Mouse (Mus musculus): ENCODE results near the gene Kcnk15. TPM values are rescaled to one million over a fixed set of nuclear protein-coding genes. Genes with fewer than 3 reads are reported as not detected.

Gene Kcnk15
- total and polyA plus RNA-seq, 3 experiments, result not detected

DNA sequence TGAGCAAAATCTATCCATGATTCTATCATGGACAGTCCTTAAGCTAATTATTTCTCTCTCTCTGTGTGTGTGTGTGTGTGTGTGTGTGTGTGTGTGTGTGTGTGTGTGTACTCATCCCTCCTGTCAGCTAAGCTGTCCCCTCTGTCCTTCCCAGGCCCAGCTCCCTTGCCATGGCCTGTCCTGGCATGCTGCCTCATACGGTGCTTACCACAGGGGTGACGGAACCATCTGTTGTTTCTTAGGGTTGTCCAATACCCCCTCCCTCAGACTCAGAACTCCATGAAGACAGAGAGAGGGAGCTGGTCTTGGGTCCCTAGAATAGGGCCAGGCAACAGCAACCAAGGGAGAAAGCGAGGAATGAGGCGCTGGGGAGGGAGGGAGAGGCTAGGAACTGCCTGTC lies 50.9 kb downstream of the Kcnk15 start:
- no peak overlapping the region for H3K27ac ChIP-seq (ENCODE audit: control insufficient read depth, low read depth, low read length)
- no peak overlapping the region for H3K4me3 ChIP-seq (ENCODE audit: control insufficient read depth in 1 of 2, insufficient read depth in 1 of 2, low read depth in 2 of 2, low read length in 2 of 2)
- no peaks in the 10 kb centered on the region for H3K36me3 ChIP-seq (ENCODE audit: control insufficient read depth in 1 of 2, insufficient read depth in 2 of 2, low read length in 2 of 2)
- H3K4me1 ChIP-seq (ENCODE audit: control insufficient read depth in 1 of 2, insufficient read depth in 2 of 2, low read length in 2 of 2), result no peaks in the 10 kb centered on the region
- TF ChIP-seq MYC (IDR thresholded peaks at IDR 0.05; ENCODE audit: low read depth, low read length) (no peak), UBTF (IDR thresholded peaks at IDR 0.05; ENCODE audit: borderline replicate concordance, insufficient read depth, low read depth, low read length) (no peak), MAX (IDR thresholded peaks at IDR 0.05; ENCODE audit: low read length) (no peak), MXI1 (IDR thresholded peaks at IDR 0.05; ENCODE audit: low read depth, low read length) (no peak), ETS1 (IDR thresholded peaks at IDR 0.05; ENCODE audit: low read depth, low read length) (no peak), RCOR1 (IDR thresholded peaks at IDR 0.05; ENCODE audit: low read depth, low read length) (no peak), GATA1 (IDR thresholded peaks at IDR 0.05; ENCODE audit: low read depth, low read length) (no peak), POLR2AphosphoS2 (IDR thresholded peaks at IDR 0.05; ENCODE audit: low read length) (no peak), ELF1 (IDR thresholded peaks at IDR 0.05; ENCODE audit: low read depth, low read length) (no peak)
- no peak for DNase-seq (ENCODE audit: low read depth, low spot score)
- no peaks in the 10 kb centered on the region for H3K79me2 ChIP-seq (ENCODE audit: control insufficient read depth, insufficient read depth, low read length, poor library complexity)
- no peaks in the 10 kb centered on the region for H3K9me3 ChIP-seq (replicated peaks; ENCODE audit: insufficient read depth, low read length)
- no peak overlapping the region for H3K9ac ChIP-seq (ENCODE audit: control insufficient read depth, low read depth, low read length, poor library complexity, severe bottlenecking)
- peaks cover 0 to 6% of the 10 kb centered on the region in 2 experiments; a peak in 2 of 4 replicates for H3K27me3 ChIP-seq (ENCODE audit: control insufficient read depth in 1 of 2, insufficient read depth in 2 of 2, low read length in 2 of 2)

DNA sequence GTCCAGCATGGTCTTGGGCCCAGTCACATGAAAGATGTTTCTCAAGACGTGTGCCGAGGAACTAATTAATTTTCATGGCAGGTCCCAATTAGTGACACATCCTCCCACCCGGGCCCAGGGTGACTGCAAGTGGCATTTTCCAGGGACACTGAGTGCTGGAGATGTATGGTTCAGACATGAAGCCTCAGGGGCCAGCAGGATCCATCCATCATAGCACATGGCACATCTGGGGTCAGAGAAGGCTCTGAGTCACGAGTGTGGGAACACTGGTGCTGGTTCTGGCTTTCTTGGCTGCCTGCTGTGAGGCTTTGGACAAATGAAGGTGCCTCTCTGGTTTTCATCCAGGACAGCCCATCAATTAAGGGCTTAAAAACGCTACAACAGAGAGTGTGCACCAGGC lies 53.7 kb downstream of the Kcnk15 start:
- H3K9me3 ChIP-seq (replicated peaks; ENCODE audit: insufficient read depth, low read length), result no peaks in the 10 kb centered on the region
- no peak overlapping the region for H3K27ac ChIP-seq (ENCODE audit: control insufficient read depth, low read depth, low read length)
- H3K27me3 ChIP-seq (ENCODE audit: control insufficient read depth in 1 of 2, insufficient read depth in 2 of 2, low read length in 2 of 2), result peaks cover 0 to 4% of the 10 kb centered on the region in 2 experiments; a peak in 2 of 4 replicates
- no peaks in the 10 kb centered on the region for H3K4me1 ChIP-seq (ENCODE audit: control insufficient read depth in 1 of 2, insufficient read depth in 2 of 2, low read length in 2 of 2)
- no peak overlapping the region for H3K9ac ChIP-seq (ENCODE audit: control insufficient read depth, low read depth, low read length, poor library complexity, severe bottlenecking)
- H3K79me2 ChIP-seq (ENCODE audit: control insufficient read depth, insufficient read depth, low read length, poor library complexity), result no peaks in the 10 kb centered on the region
- DNase-seq (ENCODE audit: low read depth, low spot score), result no peak
- H3K36me3 ChIP-seq (ENCODE audit: control insufficient read depth in 1 of 2, insufficient read depth in 2 of 2, low read length in 2 of 2), result no peaks in the 10 kb centered on the region
- TF ChIP-seq POLR2AphosphoS2 (IDR thresholded peaks at IDR 0.05; ENCODE audit: low read length), result no peak
- no peak for TF ChIP-seq TAL1 (IDR thresholded peaks at IDR 0.05; ENCODE audit: low read length)
- TF ChIP-seq MYB (IDR thresholded peaks at IDR 0.05; ENCODE audit: low read depth, low read length), result no peak
- TF ChIP-seq POLR2A (IDR thresholded peaks at IDR 0.05; ENCODE audit: control insufficient read depth in 1 of 2, insufficient read depth in 1 of 2, low read depth in 1 of 2, low read length in 2 of 2, poor library complexity in 1 of 2), result no peak
- no peak for TF ChIP-seq MYC (IDR thresholded peaks at IDR 0.05; ENCODE audit: low read depth, low read length)
- no peak for TF ChIP-seq SMC3 (IDR thresholded peaks at IDR 0.05; ENCODE audit: low read depth, low read length)
- TF ChIP-seq ZNF384 (IDR thresholded peaks at IDR 0.05; ENCODE audit: low read depth, low read length), result no peak
- no peak for TF ChIP-seq EP300 (IDR thresholded peaks at IDR 0.05; ENCODE audit: low read depth in 1 of 2, low read length in 2 of 2)
- TF ChIP-seq JUND (IDR thresholded peaks at IDR 0.05; ENCODE audit: low read depth, low read length), result no peak
- TF ChIP-seq NELFE (IDR thresholded peaks at IDR 0.05; ENCODE audit: low read depth, low read length), result no peak
- TF ChIP-seq NRF1 (IDR thresholded peaks at IDR 0.05; ENCODE audit: insufficient read depth, low read depth, low read length, poor library complexity, severe bottlenecking), result no peak
- no peak for TF ChIP-seq RCOR1 (IDR thresholded peaks at IDR 0.05; ENCODE audit: low read depth, low read length)
- TF ChIP-seq USF2 (IDR thresholded peaks at IDR 0.05; ENCODE audit: borderline replicate concordance in 1 of 2, insufficient read depth in 1 of 2, low read depth in 1 of 2, low read length in 2 of 2), result no peak
- TF ChIP-seq MAX (IDR thresholded peaks at IDR 0.05; ENCODE audit: low read length), result no peak
- no peak overlapping the region for H3K4me3 ChIP-seq (ENCODE audit: control insufficient read depth in 1 of 2, insufficient read depth in 1 of 2, low read depth in 2 of 2, low read length in 2 of 2)

Other genes starting within 250 kb of the Kcnk15 start
- 326 and 348 TPM in 2 replicates for gene Serinc3, start 208.5 kb upstream of the Kcnk15 start, total RNA-seq (2012; rRNA removed)
- 100 to 1,000 TPM; 637 to 650 TPM for gene Serinc3, start 208.5 kb upstream of the Kcnk15 start, polyA plus RNA-seq (2012; ENCODE audit: insufficient read depth in 1 of 2, insufficient read length in 2 of 2, low read depth in 1 of 2, low replicate concordance in 2 of 2, missing spikeins in 1 of 2)
- 74.6 and 79.5 TPM in 2 replicates for gene Pkig, start 195.3 kb upstream of the Kcnk15 start, total RNA-seq (2012; rRNA removed)
- gene Pkig, start 195.3 kb upstream of the Kcnk15 start, polyA plus RNA-seq (2012; ENCODE audit: insufficient read depth in 1 of 2, insufficient read length in 2 of 2, low read depth in 1 of 2, low replicate concordance in 2 of 2, missing spikeins in 1 of 2), result 100 to 1,000 TPM in 1 of 2 experiments, not detected in 1; 160 TPM
- gene Ada, start 103.4 kb upstream of the Kcnk15 start, total RNA-seq (2012; rRNA removed), result 35.1 and 36.7 TPM in 2 replicates
- gene Ada, start 103.4 kb upstream of the Kcnk15 start, polyA plus RNA-seq (2012; ENCODE audit: insufficient read depth in 1 of 2, insufficient read length in 2 of 2, low read depth in 1 of 2, low replicate concordance in 2 of 2, missing spikeins in 1 of 2), result 10 to 100 TPM in 1 of 2 experiments, not detected in 1; 36.5 TPM
- gene Ccn5, start 32.8 kb upstream of the Kcnk15 start, total RNA-seq (2012; rRNA removed), result not detected in 2 replicates
- not detected for gene Ccn5, start 32.8 kb upstream of the Kcnk15 start, polyA plus RNA-seq (2012; ENCODE audit: insufficient read depth in 1 of 2, insufficient read length in 2 of 2, low read depth in 1 of 2, low replicate concordance in 2 of 2, missing spikeins in 1 of 2)
- not detected in 2 replicates for gene Rims4, start 65.0 kb downstream of the Kcnk15 start, total RNA-seq (2012; rRNA removed)
- gene Rims4, start 65.0 kb downstream of the Kcnk15 start, polyA plus RNA-seq (2012; ENCODE audit: insufficient read depth in 1 of 2, insufficient read length in 2 of 2, low read depth in 1 of 2, low replicate concordance in 2 of 2, missing spikeins in 1 of 2), result not detected
- 71.4 and 76.3 TPM in 2 replicates for gene Ywhab, start 141.3 kb downstream of the Kcnk15 start, total RNA-seq (2012; rRNA removed)
- gene Ywhab, start 141.3 kb downstream of the Kcnk15 start, polyA plus RNA-seq (2012; ENCODE audit: insufficient read depth in 1 of 2, insufficient read length in 2 of 2, low read depth in 1 of 2, low replicate concordance in 2 of 2, missing spikeins in 1 of 2), result 100 to 1,000 TPM; 179 to 717 TPM
- gene Pabpc1l, start 171.8 kb downstream of the Kcnk15 start, total RNA-seq (2012; rRNA removed), result 0.27 and 0.29 TPM in 2 replicates
- under 1 TPM in 1 of 2 experiments, not detected in 1; 0.40 TPM for gene Pabpc1l, start 171.8 kb downstream of the Kcnk15 start, polyA plus RNA-seq (2012; ENCODE audit: insufficient read depth in 1 of 2, insufficient read length in 2 of 2, low read depth in 1 of 2, low replicate concordance in 2 of 2, missing spikeins in 1 of 2)
- 41.8 and 46.8 TPM in 2 replicates for gene Stk4, start 216.7 kb downstream of the Kcnk15 start, total RNA-seq (2012; rRNA removed)
- 10 to 100 TPM in 1 of 2 experiments, not detected in 1; 56.1 TPM for gene Stk4, start 216.7 kb downstream of the Kcnk15 start, polyA plus RNA-seq (2012; ENCODE audit: insufficient read depth in 1 of 2, insufficient read length in 2 of 2, low read depth in 1 of 2, low replicate concordance in 2 of 2, missing spikeins in 1 of 2)
- 31.7 and 38.9 TPM in 2 replicates for gene Tomm34, start 217.5 kb downstream of the Kcnk15 start, total RNA-seq (2012; rRNA removed)
- 10 to 100 TPM in 1 of 2 experiments, not detected in 1; 48.7 TPM for gene Tomm34, start 217.5 kb downstream of the Kcnk15 start, polyA plus RNA-seq (2012; ENCODE audit: insufficient read depth in 1 of 2, insufficient read length in 2 of 2, low read depth in 1 of 2, low replicate concordance in 2 of 2, missing spikeins in 1 of 2)

Data from MEL (cell line).